Comparison of ENCODE assay signal across 11 mouse cellular contexts in genomic region chr5:132373471-132374075, GRCm38 (mm10).
DNase-seq lines count a peak whose midpoint lies in the region; ATAC-seq and TF ChIP-seq lines count a peak whose summit lies in the region.
"Had no signal": no experiment of that assay in that cellular context is flagged by ENCODE, and none has a peak within 500 bp of the region (broad histone marks: within the 10 kb centered on the region; RNA-seq: fewer than 3 reads in every experiment).

No protein-coding gene starts in this region.

- TF ChIP-seq POLR2A in olfactory bulb, adult 2 months (IDR thresholded peaks at IDR 0.05; ENCODE audit: insufficient read depth, low read depth, low read length) = no peak

- 77% methylated on average over 4 of the region's 4 CpGs for WGBS in forebrain, embryonic 14.5 days
- 73% methylated on average over 4 of the region's 4 CpGs for WGBS in forebrain, embryonic 13.5 days
- WGBS in embryonic facial prominence, embryonic 14.5 days = 64% methylated on average over 4 of the region's 4 CpGs
- 50% methylated on average over 4 of the region's 4 CpGs for WGBS in olfactory bulb, adult 2 months
- WGBS in kidney, embryonic 14.5 days = 78% methylated on average over 4 of the region's 4 CpGs

- ATAC-seq in forebrain, embryonic 14.5 days = no peak
- ATAC-seq in forebrain, embryonic 13.5 days = no peak
- no peak for ATAC-seq in embryonic facial prominence, embryonic 14.5 days (ENCODE audit: low read depth)
- ATAC-seq in kidney, embryonic 14.5 days (ENCODE audit: low FRiP score, low TSS enrichment) = no peak

- H3K4me2 ChIP-seq in forebrain, embryonic 14.5 days (ENCODE audit: low read length) = no peak overlapping the region
- H3K4me2 ChIP-seq in forebrain, embryonic 13.5 days = no peak overlapping the region
- no peak overlapping the region for H3K4me2 ChIP-seq in embryonic facial prominence, embryonic 14.5 days (ENCODE audit: low read depth, low read length)
- H3K4me2 ChIP-seq in kidney, embryonic 14.5 days (replicated peaks; ENCODE audit: low read depth, low read length) = no peak overlapping the region

- no peak for TF ChIP-seq CTCF in olfactory bulb, adult 2 months (IDR thresholded peaks at IDR 0.05; ENCODE audit: insufficient read depth, low read depth, low read length)

- DNase-seq in forebrain, embryonic 14.5 days (ENCODE audit: low spot score) = peak; percentile 60
- peak; percentile 22 for DNase-seq in ovary, postnatal 14 days (ENCODE audit: low spot score)
- no peak for DNase-seq in ovary, adult 18-20 months (ENCODE audit: low spot score)
- peak; percentile 80 for DNase-seq in embryonic facial prominence, embryonic 14.5 days (ENCODE audit: low spot score)
- no peak for DNase-seq in kidney, adult 9 months
- DNase-seq: kidney, adult 11 months; thymus, postnatal 14 days had no signal

- no peak overlapping the region for H3K27ac ChIP-seq in forebrain, embryonic 14.5 days (ENCODE audit: low read depth, low read length)
- no peak overlapping the region for H3K27ac ChIP-seq in forebrain, embryonic 13.5 days
- H3K27ac ChIP-seq in embryonic facial prominence, embryonic 14.5 days (replicated peaks; ENCODE audit: low read depth, low read length) = no peak overlapping the region
- 0 out of 2 replicates have a peak overlapping the region, but pooled peaks have one; percentile 17 for H3K27ac ChIP-seq in olfactory bulb, adult 2 months (ENCODE audit: insufficient read depth, low read depth, low read length)
- H3K27ac ChIP-seq in kidney, embryonic 14.5 days (ENCODE audit: low read depth, low read length) = no peak overlapping the region
- H3K27ac ChIP-seq: macrophage had no signal

- H3K9ac ChIP-seq in forebrain, embryonic 14.5 days (ENCODE audit: low read length) = no peak overlapping the region
- H3K9ac ChIP-seq in forebrain, embryonic 13.5 days = no peak overlapping the region
- no peak overlapping the region for H3K9ac ChIP-seq in embryonic facial prominence, embryonic 14.5 days (ENCODE audit: low read depth, low read length)
- H3K9ac ChIP-seq in kidney, embryonic 14.5 days (ENCODE audit: low read depth, low read length) = no peak overlapping the region

- H3K4me1 ChIP-seq in forebrain, embryonic 14.5 days (ENCODE audit: control insufficient read depth, insufficient read depth, low read length) = peaks cover 28% of the 10 kb centered on the region
- H3K4me1 ChIP-seq in forebrain, embryonic 13.5 days = peaks cover 40% of the 10 kb centered on the region
- peaks cover 26% of the 10 kb centered on the region for H3K4me1 ChIP-seq in embryonic facial prominence, embryonic 14.5 days (ENCODE audit: control insufficient read depth, insufficient read depth, low read length)
- peaks cover 9% of the 10 kb centered on the region for H3K4me1 ChIP-seq in olfactory bulb, adult 2 months (ENCODE audit: control insufficient read depth, insufficient read depth, low read length)
- H3K4me1 ChIP-seq in kidney, embryonic 14.5 days (ENCODE audit: control insufficient read depth, insufficient read depth, low read length) = peaks cover 11% of the 10 kb centered on the region

- H3K36me3 ChIP-seq in forebrain, embryonic 14.5 days (ENCODE audit: control insufficient read depth, insufficient read depth, low read length) = no peaks in the 10 kb centered on the region
- H3K36me3 ChIP-seq in forebrain, embryonic 13.5 days (ENCODE audit: poor library complexity, severe bottlenecking) = no peaks in the 10 kb centered on the region
- H3K36me3 ChIP-seq in embryonic facial prominence, embryonic 14.5 days (ENCODE audit: control insufficient read depth, insufficient read depth, low read length) = no peaks in the 10 kb centered on the region
- H3K36me3 ChIP-seq in kidney, embryonic 14.5 days (ENCODE audit: control insufficient read depth, insufficient read depth, low read length) = no peaks in the 10 kb centered on the region

- H3K4me3 ChIP-seq in forebrain, embryonic 14.5 days (ENCODE audit: low read depth, low read length) = no peak overlapping the region
- H3K4me3 ChIP-seq in forebrain, embryonic 13.5 days = no peak overlapping the region
- H3K4me3 ChIP-seq in embryonic facial prominence, embryonic 14.5 days (ENCODE audit: low read depth, low read length) = no peak overlapping the region
- no peak overlapping the region for H3K4me3 ChIP-seq in olfactory bulb, adult 2 months (ENCODE audit: insufficient read depth, low read depth, low read length)
- H3K4me3 ChIP-seq in kidney, embryonic 14.5 days (ENCODE audit: low read length) = no peak overlapping the region

- no peaks in the 10 kb centered on the region for H3K27me3 ChIP-seq in forebrain, embryonic 14.5 days (replicated peaks; ENCODE audit: control insufficient read depth, insufficient read depth, low read length)
- H3K27me3 ChIP-seq in forebrain, embryonic 13.5 days = no peaks in the 10 kb centered on the region
- no peaks in the 10 kb centered on the region for H3K27me3 ChIP-seq in embryonic facial prominence, embryonic 14.5 days (replicated peaks; ENCODE audit: control insufficient read depth, insufficient read depth, low read length)
- no peaks in the 10 kb centered on the region for H3K27me3 ChIP-seq in kidney, embryonic 14.5 days (ENCODE audit: control insufficient read depth, insufficient read depth, low read length)

- no peaks in the 10 kb centered on the region for H3K9me3 ChIP-seq in forebrain, embryonic 14.5 days (replicated peaks; ENCODE audit: control insufficient read depth, low read length)
- H3K9me3 ChIP-seq in forebrain, embryonic 13.5 days (replicated peaks) = no peaks in the 10 kb centered on the region
- H3K9me3 ChIP-seq in embryonic facial prominence, embryonic 14.5 days (ENCODE audit: control insufficient read depth, low read length) = no peaks in the 10 kb centered on the region
- no peaks in the 10 kb centered on the region for H3K9me3 ChIP-seq in kidney, embryonic 14.5 days (ENCODE audit: control insufficient read depth, low read length)

Comparison
In these comparisons a context has a peak if more than half of its experiments do, and no peak if none do; other contexts are left out.
1. DNase-seq: peak in forebrain, embryonic 14.5 days (single experiment), ovary, postnatal 14 days (single experiment) and embryonic facial prominence, embryonic 14.5 days (single experiment); none in ovary, adult 18-20 months (single experiment) and kidney, adult 9 months (single experiment).